Mouse (Mus musculus) limb, embryonic 12.5 days (tissue): Measurements from ENCODE around the gene Fcgrt. TPM values are rescaled to one million over a fixed set of nuclear protein-coding genes. Genes with fewer than 3 reads are reported as not detected.

Experiments
- ATAC-seq: fragments of 200-750 bp; cut with Nextera tagmentation; 2 replicates; pipeline ENCODE4 v1.8.0; 2017; ENCODE audit warnings: low read depth, moderate TSS enrichment; ENCODE audit not compliant: insufficient number of reproducible peaks, insufficient read depth, low FRiP score, low TSS enrichment
- H3K27ac ChIP-seq: fragments of 300-500 bp; sonication (generic); 2 replicates; pipeline ENCODE4 v1.5.1; 2016; ENCODE audit warnings: mild to moderate bottlenecking, moderate library complexity
- H3K27me3 ChIP-seq: fragments of 300-500 bp; sonication (generic); 2 replicates; pipeline ENCODE4 v1.6.1; 2016; ENCODE audit warnings: mild to moderate bottlenecking, moderate library complexity
- H3K36me3 ChIP-seq: fragments of 300-500 bp; sonication (generic); 2 replicates; pipeline ENCODE4 v1.6.1; 2016; ENCODE audit warnings: mild to moderate bottlenecking, moderate library complexity
- H3K4me1 ChIP-seq: fragments of 300-500 bp; sonication (generic); replicated peaks from 2 replicates; pipeline ENCODE4 v1.6.1; 2016
- H3K4me2 ChIP-seq: fragments of 300-500 bp; sonication (generic); 2 replicates; pipeline ENCODE4 v1.6.1; 2016; ENCODE audit warnings: mild to moderate bottlenecking, moderate library complexity
- H3K4me3 ChIP-seq: fragments of 300-500 bp; sonication (generic); replicated peaks from 2 replicates; pipeline ENCODE4 v1.5.1; 2016; ENCODE audit warnings: mild to moderate bottlenecking
- H3K9ac ChIP-seq: fragments of 300-500 bp; sonication (generic); replicated peaks from 2 replicates; pipeline ENCODE4 v1.6.1; 2016; ENCODE audit warnings: mild to moderate bottlenecking, moderate library complexity
- H3K9me3 ChIP-seq: fragments of 300-500 bp; sonication (generic); 2 replicates; pipeline ENCODE4 v1.6.1; 2016; ENCODE audit warnings: mild to moderate bottlenecking, moderate library complexity
- WGBS: fragments of 180-500 bp; shearing (Covaris S2); methylation state at CpG from one replicate; pipeline ENCODE4 v1.1.7; 2016; 5-methylcytosine and 5-hydroxymethylcytosine counted together
- polyA plus RNA-seq: library from polyadenylated mRNA; unstranded; fragments of >200 nt; fragmentation: Nextera tagmentation; extraction: Ambion mirVana; gene quantifications from 2 replicates; pipeline ENCODE4 v1.2.1, GENCODE M21; 2016

The Fcgrt gene
- polyA plus RNA-seq, 1 experiment from 2014 or later, result 12.3 TPM

DNA sequence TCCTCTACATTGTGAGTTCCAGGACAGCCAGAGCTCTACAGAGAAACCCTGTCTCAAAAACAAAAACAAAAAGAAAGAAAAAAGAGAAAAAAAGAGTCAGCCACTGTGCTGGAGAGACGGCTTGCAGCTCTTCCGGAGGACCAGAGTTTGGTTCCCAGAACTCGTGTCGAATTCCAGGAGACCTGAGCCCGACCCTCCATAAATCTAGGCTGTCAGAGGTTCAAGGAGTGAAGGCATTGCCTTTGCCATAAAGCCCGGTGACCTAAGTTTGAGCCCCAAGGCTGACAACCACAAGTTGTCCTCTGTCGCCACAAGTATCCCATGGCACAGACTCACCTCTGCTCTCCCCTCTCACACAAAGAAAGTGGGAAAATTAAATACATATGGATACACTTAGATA lies 9.5 kb downstream of the Fcgrt start:
- Histone ChIP-seq H3K36me3 (no peaks in the 10 kb centered on the region), H3K4me2 (0 out of 2 replicates have a peak overlapping the region, but pooled peaks have one; percentile 23), H3K27me3 (no peaks in the 10 kb centered on the region), H3K9me3 (no peaks in the 10 kb centered on the region), H3K4me3 (no peak overlapping the region), H3K4me1 (peaks cover 35% of the 10 kb centered on the region), H3K9ac (no peak overlapping the region), H3K27ac (peak overlapping the region; percentile 91)
- WGBS, result 6% methylated on average over 7 of the region's 7 CpGs
- ATAC-seq, result no peak

- no peaks in the 10 kb centered on the region for H3K27me3 ChIP-seq
- WGBS, result 21% methylated on average over 17 of the region's 18 CpGs
- peak overlapping the region; percentile 91 for H3K27ac ChIP-seq
- peak overlapping the region; percentile 23; the same call in 1 of the 2 replicates for H3K4me2 ChIP-seq
- H3K9me3 ChIP-seq, result no peaks in the 10 kb centered on the region
- H3K4me3 ChIP-seq, result no peak overlapping the region
- ATAC-seq, result no peak
- H3K4me1 ChIP-seq, result peaks cover 35% of the 10 kb centered on the region
- H3K36me3 ChIP-seq, result peaks cover 4% of the 10 kb centered on the region
- no peak overlapping the region for H3K9ac ChIP-seq
Observed at GRCm38 (mm10) chr7:45093516-45093905, 10.1 kb downstream of the Fcgrt start.

DNA sequence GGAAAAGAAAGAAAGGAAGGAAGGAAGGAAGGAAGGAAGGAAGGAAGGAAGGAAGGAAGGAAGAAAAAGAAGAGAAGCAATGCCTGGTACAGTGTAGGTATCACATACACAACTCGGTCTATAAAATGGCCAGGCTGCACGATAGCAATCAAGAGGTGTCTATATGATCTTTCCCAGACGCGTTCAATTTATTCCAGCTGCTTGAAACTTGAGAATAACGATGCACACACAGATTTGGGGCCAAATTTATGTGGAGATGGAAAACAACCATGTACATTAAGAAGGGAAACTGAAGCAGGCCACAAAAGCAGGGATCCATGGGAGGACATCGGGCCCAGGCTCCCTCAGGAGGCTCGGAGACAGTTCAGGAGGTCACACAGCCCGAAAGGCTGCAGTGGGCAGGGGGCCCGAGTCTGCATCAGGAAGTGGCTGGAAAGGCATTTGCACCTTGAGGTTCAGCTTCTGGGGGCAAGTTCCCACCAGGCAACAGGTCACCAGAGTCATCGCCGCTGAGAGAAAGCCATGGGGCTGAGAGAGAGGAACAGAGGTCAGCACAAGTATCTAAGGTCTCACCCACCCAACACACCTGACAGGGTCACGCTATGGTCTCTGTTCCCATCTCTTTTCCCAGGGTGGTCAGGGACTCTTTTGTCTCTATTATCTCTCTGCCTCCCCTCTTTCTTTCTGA lies 10.7 kb downstream of the Fcgrt start:
- WGBS, result 22% methylated on average over 12 of the region's 12 CpGs
- Histone ChIP-seq H3K27me3 (no peaks in the 10 kb centered on the region), H3K9me3 (no peaks in the 10 kb centered on the region), H3K4me3 (no peak overlapping the region), H3K36me3 (peaks cover 10% of the 10 kb centered on the region), H3K27ac (peak overlapping the region; percentile 91), H3K9ac (no peak overlapping the region), H3K4me1 (peaks cover 35% of the 10 kb centered on the region), H3K4me2 (peak overlapping the region; percentile 23; the same call in 1 of the 2 replicates)
- no peak for ATAC-seq

DNA sequence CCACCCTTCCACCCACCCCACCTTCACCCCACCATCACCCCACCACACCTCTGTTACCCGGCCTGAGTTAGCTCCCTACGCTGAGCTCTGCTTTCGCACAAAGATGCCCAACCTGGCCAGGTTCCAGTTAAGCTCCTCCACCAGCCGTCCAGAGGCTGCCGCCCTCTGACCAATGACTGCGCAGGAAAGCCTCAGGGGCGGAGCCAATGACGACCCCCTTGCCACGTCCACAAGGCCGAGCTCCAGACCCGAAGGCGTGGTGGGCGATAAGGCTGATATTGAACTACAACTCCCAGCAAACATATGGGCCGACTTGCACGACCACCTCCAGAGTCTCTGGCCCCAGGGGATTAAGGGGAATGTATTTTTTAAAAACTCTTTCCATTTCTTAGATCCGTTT lies 11.6 kb downstream of the Fcgrt start, which contains the start of gene Rcn3:
Gene Rcn3 (minus strand): TSS at position 174 of the 400 bp plus-strand sequence.
- ATAC-seq, result peak; percentile 83
- H3K4me1 ChIP-seq, result peaks cover 35% of the 10 kb centered on the region

DNA sequence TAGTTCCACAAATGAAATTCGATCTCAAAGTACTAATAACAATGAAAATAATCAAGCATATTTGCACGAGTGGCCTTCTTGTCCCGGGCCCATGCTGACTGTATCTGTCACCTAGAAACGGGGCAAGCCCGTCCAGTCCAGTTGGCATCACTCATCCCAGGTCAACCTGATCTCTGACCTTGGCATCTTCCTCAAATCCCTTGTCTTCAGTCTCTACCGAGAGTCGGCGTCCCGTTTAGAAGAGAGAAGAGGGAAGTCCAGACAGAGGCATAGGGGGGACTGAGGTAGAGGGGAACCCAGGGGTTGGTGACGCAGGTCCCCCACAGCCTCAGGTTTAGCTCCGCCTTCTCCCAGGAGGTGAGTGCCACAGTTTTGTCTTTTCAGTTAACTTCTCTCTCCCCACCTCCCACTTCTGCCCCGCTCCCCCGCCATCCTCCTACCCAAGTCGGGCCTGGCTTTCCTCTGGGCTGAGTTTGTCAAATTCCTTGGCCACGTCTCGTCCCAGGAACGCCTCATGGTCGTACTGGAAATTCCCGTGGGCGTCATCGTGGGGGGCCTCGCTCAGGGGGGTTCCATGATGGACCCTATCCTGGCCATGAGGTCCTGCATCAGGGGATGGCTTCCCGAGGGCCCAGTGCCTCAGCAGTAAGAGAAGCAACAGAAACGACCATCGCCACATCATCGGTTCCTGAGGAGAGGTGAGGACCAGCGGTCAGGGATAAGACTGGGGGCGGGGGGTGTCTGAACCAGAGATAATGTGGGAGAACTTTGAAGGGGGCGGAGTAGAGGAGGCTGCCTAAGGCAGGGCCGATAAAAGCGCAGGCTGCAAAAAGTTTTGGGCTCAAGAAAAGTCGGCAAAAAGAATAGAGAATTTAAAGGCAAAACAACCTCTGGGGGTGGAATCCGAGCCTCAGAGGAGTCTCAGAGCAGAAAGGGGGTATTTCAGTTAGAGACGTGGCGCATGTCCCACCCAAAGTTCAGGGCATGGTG lies 12.4 kb downstream of the Fcgrt start:
- Histone ChIP-seq H3K36me3 (peaks cover 26% of the 10 kb centered on the region), H3K9ac (peak overlapping the region; percentile 82), H3K27me3 (no peaks in the 10 kb centered on the region), H3K9me3 (no peaks in the 10 kb centered on the region), H3K4me1 (peaks cover 35% of the 10 kb centered on the region), H3K27ac (peak overlapping the region; percentile 94), H3K4me2 (peak overlapping the region; percentile 85), H3K4me3 (peak overlapping the region; percentile 67)
- 9% methylated on average over 35 of the region's 35 CpGs for WGBS
- peak; percentile 29; the same call in 1 of the 2 replicates for ATAC-seq

More for the DNA sequence above, 11.6 kb downstream of the Fcgrt start, which contains the start of gene Rcn3:
- no peaks in the 10 kb centered on the region for H3K9me3 ChIP-seq
- no peaks in the 10 kb centered on the region for H3K27me3 ChIP-seq
- under 1% methylated on average over 16 of the region's 16 CpGs for WGBS
- peak within 1 kb of the TSS; percentile 82 for H3K9ac ChIP-seq
- peak within 1 kb of the TSS; percentile 85 for H3K4me2 ChIP-seq
- H3K36me3 ChIP-seq, result peaks cover 19% of the 10 kb centered on the region
- H3K4me3 ChIP-seq, result peak within 1 kb of the TSS; percentile 67
- H3K27ac ChIP-seq, result peak within 1 kb of the TSS; percentile 94

GRCm38 (mm10) chr7:45090251-45090977 lies 13.2 kb downstream of the Fcgrt start:
- ATAC-seq, result no peak
- H3K27me3 ChIP-seq, result no peaks in the 10 kb centered on the region
- H3K9me3 ChIP-seq, result no peaks in the 10 kb centered on the region
- H3K36me3 ChIP-seq, result peaks cover 35% of the 10 kb centered on the region
- H3K4me3 ChIP-seq, result peak overlapping the region; percentile 67
- 81% methylated on average over 13 of the region's 13 CpGs for WGBS
- peak overlapping the region; percentile 85 for H3K4me2 ChIP-seq
- H3K9ac ChIP-seq, result peak overlapping the region; percentile 82; the same call in 1 of the 2 replicates
- H3K27ac ChIP-seq, result no peak overlapping the region; the same call in 1 of the 2 replicates
- peaks cover 35% of the 10 kb centered on the region for H3K4me1 ChIP-seq

GRCm38 (mm10) chr7:45088597-45088996 lies 15.1 kb downstream of the Fcgrt start:
- peaks cover 23% of the 10 kb centered on the region for H3K4me1 ChIP-seq
- ATAC-seq, result no peak
- no peak overlapping the region for H3K27ac ChIP-seq

GRCm38 (mm10) chr7:45086084-45086483 lies 17.6 kb downstream of the Fcgrt start:
- Histone ChIP-seq H3K9me3 (no peaks in the 10 kb centered on the region), H3K36me3 (peaks cover 71% of the 10 kb centered on the region), H3K9ac (no peak overlapping the region), H3K4me2 (no peak overlapping the region), H3K27ac (no peak overlapping the region), H3K27me3 (no peaks in the 10 kb centered on the region), H3K4me3 (no peak overlapping the region), H3K4me1 (peaks cover 15% of the 10 kb centered on the region)
- no peak for ATAC-seq
- WGBS, result 81% methylated on average over 4 of the region's 4 CpGs

More at GRCm38 (mm10) chr7:45088597-45088996, 15.1 kb downstream of the Fcgrt start:
- no peaks in the 10 kb centered on the region for H3K9me3 ChIP-seq
- H3K4me3 ChIP-seq, result no peak overlapping the region
- 93% methylated on average over 17 of the region's 17 CpGs for WGBS
- peaks cover 53% of the 10 kb centered on the region for H3K36me3 ChIP-seq
- H3K9ac ChIP-seq, result no peak overlapping the region
- no peaks in the 10 kb centered on the region for H3K27me3 ChIP-seq
- no peak overlapping the region for H3K4me2 ChIP-seq

DNA sequence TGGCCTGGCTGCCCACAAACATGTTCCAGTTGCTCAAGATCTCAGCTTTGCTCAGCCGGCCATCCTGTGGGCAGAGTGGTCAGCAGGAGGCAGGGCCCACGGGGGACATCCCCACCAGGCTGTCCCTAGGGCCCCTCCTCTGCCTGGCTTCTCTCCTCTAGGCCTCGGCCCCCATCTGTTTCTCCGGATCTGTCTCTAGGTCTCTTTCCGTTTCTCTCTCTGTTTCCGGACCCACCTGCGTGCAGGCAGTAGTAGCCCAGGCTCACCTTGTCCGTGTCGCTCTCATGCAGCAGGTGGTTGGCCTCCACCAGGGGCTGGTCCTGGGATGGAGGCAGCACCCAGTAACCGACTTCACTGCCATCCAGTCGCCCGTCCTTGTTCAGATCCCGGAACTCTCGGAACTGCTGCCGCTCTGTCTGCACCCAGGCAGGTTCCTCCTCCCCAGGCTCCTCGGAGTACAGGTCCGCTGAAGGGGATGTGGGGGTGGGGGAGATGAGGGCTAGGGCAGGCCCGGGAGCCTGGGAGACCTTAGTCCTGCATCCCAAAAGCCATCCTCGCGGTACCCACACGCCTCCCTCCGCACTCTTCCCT lies 20.3 kb downstream of the Fcgrt start:
- H3K4me3 ChIP-seq, result no peak overlapping the region
- WGBS, result 88% methylated on average over 22 of the region's 22 CpGs
- H3K27ac ChIP-seq, result peak overlapping the region; percentile 72; the same call in 1 of the 2 replicates
- no peak overlapping the region; the same call in 1 of the 2 replicates for H3K9ac ChIP-seq
- no peak for ATAC-seq
- peaks cover 9% of the 10 kb centered on the region; the same call in 1 of the 2 replicates for H3K4me1 ChIP-seq
- no peaks in the 10 kb centered on the region for H3K9me3 ChIP-seq
- no peaks in the 10 kb centered on the region for H3K27me3 ChIP-seq
- no peak overlapping the region for H3K4me2 ChIP-seq
- H3K36me3 ChIP-seq, result peaks cover 67% of the 10 kb centered on the region
